Mouse (Mus musculus): ENCODE measurements around the gene Prkag3.

GRCm38 (mm10) chr1:74771845-74771930 lies 22.7 kb upstream of the Prkag3 start, which contains the start of gene Wnt6:
- TF ChIP-seq ZNF384 (IDR thresholded peaks at IDR 0.05; ENCODE audit: low read depth, low read length) (no peak), CHD2 (IDR thresholded peaks at IDR 0.05; ENCODE audit: low read depth, low read length) (no peak), ZC3H11A (IDR thresholded peaks at IDR 0.05; ENCODE audit: borderline replicate concordance, low read depth, low read length) (no peak)
